Mouse (Mus musculus): Measurements from ENCODE around the gene Pdcd7. TPM values are rescaled to one million over a fixed set of nuclear protein-coding genes. Genes with fewer than 3 reads are reported as not detected.

Gene Pdcd7
- total and polyA plus RNA-seq, 3 experiments, result 22.8 to 34.5 TPM; not detected in 1

GRCm38 (mm10) chr9:65358956-65359480 lies 13.1 kb downstream of the Pdcd7 start:
- DNase-seq (ENCODE audit: low read depth, low spot score), result peak; percentile 16
- no peak overlapping the region for H3K4me3 ChIP-seq (ENCODE audit: control insufficient read depth in 1 of 2, insufficient read depth in 1 of 2, low read depth in 2 of 2, low read length in 2 of 2)
- 0 out of 2 replicates have a peak, but pooled peaks cover under 1% of the 10 kb centered on the region for H3K79me2 ChIP-seq (ENCODE audit: control insufficient read depth, insufficient read depth, low read length, poor library complexity)
- no peaks in the 10 kb centered on the region for H3K9me3 ChIP-seq (replicated peaks; ENCODE audit: insufficient read depth, low read length)
- H3K4me1 ChIP-seq (ENCODE audit: control insufficient read depth in 1 of 2, insufficient read depth in 2 of 2, low read length in 2 of 2), result no peaks in the 10 kb centered on the region
- no peak overlapping the region for H3K27ac ChIP-seq (ENCODE audit: control insufficient read depth, low read depth, low read length)
- H3K27me3 ChIP-seq (ENCODE audit: control insufficient read depth in 1 of 2, insufficient read depth in 2 of 2, low read length in 2 of 2), result no peaks in the 10 kb centered on the region
- H3K36me3 ChIP-seq (ENCODE audit: control insufficient read depth in 1 of 2, insufficient read depth in 2 of 2, low read length in 2 of 2), result peaks cover 0 to 5% of the 10 kb centered on the region in 2 experiments; a peak in 2 of 4 replicates
- no peak overlapping the region for H3K9ac ChIP-seq (ENCODE audit: control insufficient read depth, low read depth, low read length, poor library complexity, severe bottlenecking)
- peak; percentile 61 for TF ChIP-seq TAL1 (IDR thresholded peaks at IDR 0.05; ENCODE audit: low read length)
- no peak for TF ChIP-seq MAFK (IDR thresholded peaks at IDR 0.05; ENCODE audit: borderline replicate concordance, low read depth, low read length)
- TF ChIP-seq HCFC1 (IDR thresholded peaks at IDR 0.05; ENCODE audit: low read depth, low read length), result no peak

GRCm38 (mm10) chr9:65360641-65361448 lies 14.9 kb downstream of the Pdcd7 start, which contains the start of gene Ubap1l:
Gene Ubap1l, plus strand, starts transcription at chr9:65361041.
- Histone ChIP-seq H3K9me3 (replicated peaks; ENCODE audit: insufficient read depth, low read length) (no peaks in the 10 kb centered on the region), H3K27ac (ENCODE audit: control insufficient read depth, low read depth, low read length) (no peak within 1 kb of the TSS)
- no peak for DNase-seq (ENCODE audit: low read depth, low spot score)

GRCm38 (mm10) chr9:65363684-65364083 lies 17.8 kb downstream of the Pdcd7 start:
- Histone ChIP-seq H3K4me3 (ENCODE audit: control insufficient read depth in 1 of 2, insufficient read depth in 1 of 2, low read depth in 2 of 2, low read length in 2 of 2) (no peak overlapping the region), H3K9ac (ENCODE audit: control insufficient read depth, low read depth, low read length, poor library complexity, severe bottlenecking) (no peak overlapping the region), H3K27me3 (ENCODE audit: control insufficient read depth in 1 of 2, insufficient read depth in 2 of 2, low read length in 2 of 2) (no peaks in the 10 kb centered on the region), H3K9me3 (replicated peaks; ENCODE audit: insufficient read depth, low read length) (no peaks in the 10 kb centered on the region), H3K36me3 (ENCODE audit: control insufficient read depth in 1 of 2, insufficient read depth in 2 of 2, low read length in 2 of 2) (0 out of 4 replicates have a peak, but pooled peaks cover 0 to 2% of the 10 kb centered on the region in 2 experiments), H3K79me2 (ENCODE audit: control insufficient read depth, insufficient read depth, low read length, poor library complexity) (no peaks in the 10 kb centered on the region), H3K4me1 (ENCODE audit: control insufficient read depth in 1 of 2, insufficient read depth in 2 of 2, low read length in 2 of 2) (no peaks in the 10 kb centered on the region), H3K27ac (ENCODE audit: control insufficient read depth, low read depth, low read length) (no peak overlapping the region)
- DNase-seq (ENCODE audit: low read depth, low spot score), result no peak
- TF ChIP-seq SIN3A (IDR thresholded peaks at IDR 0.05; ENCODE audit: low read length) (no peak), BHLHE40 (IDR thresholded peaks at IDR 0.05; ENCODE audit: borderline replicate concordance, low read depth, low read length) (no peak), HCFC1 (IDR thresholded peaks at IDR 0.05; ENCODE audit: low read depth, low read length) (no peak), JUND (IDR thresholded peaks at IDR 0.05; ENCODE audit: low read depth, low read length) (no peak), RCOR1 (IDR thresholded peaks at IDR 0.05; ENCODE audit: low read depth, low read length) (no peak), TBP (IDR thresholded peaks at IDR 0.05; ENCODE audit: low read depth, low read length) (no peak), POLR2AphosphoS5 (IDR thresholded peaks at IDR 0.05; ENCODE audit: borderline replicate concordance, low read depth, low read length) (no peak), MAFK (IDR thresholded peaks at IDR 0.05; ENCODE audit: borderline replicate concordance, low read depth, low read length) (no peak), ETS1 (IDR thresholded peaks at IDR 0.05; ENCODE audit: low read depth, low read length) (no peak), USF1 (IDR thresholded peaks at IDR 0.05; ENCODE audit: low read depth, low read length) (no peak)

More at GRCm38 (mm10) chr9:65360641-65361448, 14.9 kb downstream of the Pdcd7 start, which contains the start of gene Ubap1l:
- H3K4me1 ChIP-seq (ENCODE audit: control insufficient read depth in 1 of 2, insufficient read depth in 2 of 2, low read length in 2 of 2), result no peaks in the 10 kb centered on the region
- H3K27me3 ChIP-seq (ENCODE audit: control insufficient read depth in 1 of 2, insufficient read depth in 2 of 2, low read length in 2 of 2), result no peaks in the 10 kb centered on the region
- H3K9ac ChIP-seq (ENCODE audit: control insufficient read depth, low read depth, low read length, poor library complexity, severe bottlenecking), result no peak within 1 kb of the TSS
- H3K79me2 ChIP-seq (ENCODE audit: control insufficient read depth, insufficient read depth, low read length, poor library complexity), result no peaks in the 10 kb centered on the region
- no peak within 1 kb of the TSS for H3K4me3 ChIP-seq (ENCODE audit: control insufficient read depth in 1 of 2, insufficient read depth in 1 of 2, low read depth in 2 of 2, low read length in 2 of 2)
- peaks cover 0 to 5% of the 10 kb centered on the region in 2 experiments; a peak in 2 of 4 replicates for H3K36me3 ChIP-seq (ENCODE audit: control insufficient read depth in 1 of 2, insufficient read depth in 2 of 2, low read length in 2 of 2)
- TF ChIP-seq SMC3 (IDR thresholded peaks at IDR 0.05; ENCODE audit: low read depth, low read length), result no peak
- TF ChIP-seq MAX (IDR thresholded peaks at IDR 0.05; ENCODE audit: low read length), result no peak
- no peak for TF ChIP-seq ZNF384 (IDR thresholded peaks at IDR 0.05; ENCODE audit: low read depth, low read length)
- no peak for TF ChIP-seq MYC (IDR thresholded peaks at IDR 0.05; ENCODE audit: low read depth, low read length)
- no peak for TF ChIP-seq TAL1 (IDR thresholded peaks at IDR 0.05; ENCODE audit: low read length)
- TF ChIP-seq BHLHE40 (IDR thresholded peaks at IDR 0.05; ENCODE audit: borderline replicate concordance, low read depth, low read length), result no peak
- no peak for TF ChIP-seq POLR2AphosphoS2 (IDR thresholded peaks at IDR 0.05; ENCODE audit: low read length)
- TF ChIP-seq ELF1 (IDR thresholded peaks at IDR 0.05; ENCODE audit: low read depth, low read length), result no peak
- TF ChIP-seq CHD1 (IDR thresholded peaks at IDR 0.05; ENCODE audit: low read depth, low read length), result no peak
- no peak for TF ChIP-seq MYB (IDR thresholded peaks at IDR 0.05; ENCODE audit: low read depth, low read length)
- TF ChIP-seq ZKSCAN1 (IDR thresholded peaks at IDR 0.05; ENCODE audit: low read depth, low read length), result no peak
- TF ChIP-seq MXI1 (IDR thresholded peaks at IDR 0.05; ENCODE audit: low read depth, low read length), result no peak
- no peak for TF ChIP-seq MAZ (IDR thresholded peaks at IDR 0.05; ENCODE audit: low read depth, low read length)
- TF ChIP-seq ZC3H11A (IDR thresholded peaks at IDR 0.05; ENCODE audit: low read depth, low read length), result no peak
- TF ChIP-seq ZMIZ1 (IDR thresholded peaks at IDR 0.05; ENCODE audit: low read depth, low read length), result no peak
- no peak for TF ChIP-seq RCOR1 (IDR thresholded peaks at IDR 0.05; ENCODE audit: low read depth, low read length)
- TF ChIP-seq MAFK (IDR thresholded peaks at IDR 0.05; ENCODE audit: borderline replicate concordance, low read depth, low read length), result no peak
- TF ChIP-seq EP300 (IDR thresholded peaks at IDR 0.05; ENCODE audit: low read depth in 1 of 2, low read length in 2 of 2), result no peak
- no peak for TF ChIP-seq USF1 (IDR thresholded peaks at IDR 0.05; ENCODE audit: low read depth, low read length)
- no peak for TF ChIP-seq TBP (IDR thresholded peaks at IDR 0.05; ENCODE audit: low read depth, low read length)
